Mouse (Mus musculus) MEL (cell line): ENCODE measurements around the gene Adarb1.

Source experiments
- CTCF ChIP-seq, 3 experiments: IDR thresholded peaks in 2 of 3; conservative IDR thresholded peaks in 1 of 3; 2 replicates each; pipeline ENCODE4 v1.5.1; 2011 to 2012; ENCODE audit warnings: low read length in 3 of 3, low read depth in 2 of 3, mild to moderate bottlenecking in 2 of 3, improper control_type of control experiment in 1 of 3, inconsistent platforms in 1 of 3, mixed read lengths in 1 of 3, moderate library complexity in 1 of 3; ENCODE audit not compliant: control insufficient read depth in 1 of 3, insufficient read depth in 1 of 3, poor library complexity in 1 of 3, severe bottlenecking in 1 of 3
- EP300 ChIP-seq, 2 experiments: IDR thresholded peaks; 2 replicates each; pipeline ENCODE4 v1.6.1; 2011; ENCODE audit warnings: improper control_type of control experiment in 2 of 2, low read length in 2 of 2, low read depth in 1 of 2, mild to moderate bottlenecking in 1 of 2
- GABPA ChIP-seq: IDR thresholded peaks from 2 replicates; pipeline ENCODE4 v1.6.1; 2012; ENCODE audit warnings: low read depth, mild to moderate bottlenecking, inconsistent platforms, low read length, improper control_type of control experiment, moderate library complexity
- KAT2A ChIP-seq: conservative IDR thresholded peaks from 2 replicates; pipeline ENCODE4 v1.6.1; 2012; ENCODE audit warnings: low read depth, low read length, improper control_type of control experiment, inconsistent platforms
- MAFK ChIP-seq: IDR thresholded peaks from 2 replicates; pipeline ENCODE4 v1.6.1; 2011; ENCODE audit warnings: low read depth, mild to moderate bottlenecking, low read length, improper control_type of control experiment, borderline replicate concordance
- MXI1 ChIP-seq: IDR thresholded peaks from 2 replicates; pipeline ENCODE4 v1.6.1; 2011; ENCODE audit warnings: mild to moderate bottlenecking, low read depth, low read length, improper control_type of control experiment
- NRF1 ChIP-seq: IDR thresholded peaks from 2 replicates; pipeline ENCODE4 v1.6.1; 2014; ENCODE audit warnings: low read depth, mild to moderate bottlenecking, inconsistent platforms, low read length, improper control_type of control experiment, moderate library complexity; ENCODE audit not compliant: poor library complexity, insufficient read depth, severe bottlenecking
- POLR2A ChIP-seq, 2 experiments: IDR thresholded peaks; 2 replicates each; pipeline ENCODE4 v1.6.1; 2011 to 2012; ENCODE audit warnings: low read length in 2 of 2, mild to moderate bottlenecking in 2 of 2, control low read depth in 1 of 2, improper control_type of control experiment in 1 of 2, low read depth in 1 of 2, moderate library complexity in 1 of 2; ENCODE audit not compliant: control insufficient read depth in 1 of 2, insufficient read depth in 1 of 2, poor library complexity in 1 of 2
- POLR2AphosphoS5 ChIP-seq: IDR thresholded peaks from 2 replicates; pipeline ENCODE4 v1.6.1; 2012; ENCODE audit warnings: low read depth, borderline replicate concordance, mild to moderate bottlenecking, inconsistent platforms, low read length, moderate library complexity, mixed read lengths
- USF1 ChIP-seq: IDR thresholded peaks from 2 replicates; pipeline ENCODE4 v1.6.1; 2014; ENCODE audit warnings: low read depth, mild to moderate bottlenecking, inconsistent platforms, low read length, improper control_type of control experiment, moderate library complexity
- ZKSCAN1 ChIP-seq: IDR thresholded peaks from 2 replicates; pipeline ENCODE4 v1.6.1; 2012; ENCODE audit warnings: low read depth, mild to moderate bottlenecking, inconsistent platforms, low read length, improper control_type of control experiment, moderate library complexity
- ZNF384 ChIP-seq: IDR thresholded peaks from 2 replicates; pipeline ENCODE4 v1.6.1; 2012; ENCODE audit warnings: low read depth, mild to moderate bottlenecking, inconsistent platforms, low read length, improper control_type of control experiment

- TF ChIP-seq EP300 (IDR thresholded peaks at IDR 0.05; ENCODE audit: low read depth in 1 of 2, low read length in 2 of 2) (no peak), CTCF (IDR thresholded peaks at IDR 0.05 in 2 of 3, conservative IDR thresholded peaks at IDR 0.05 in 1 of 3; ENCODE audit: control insufficient read depth in 1 of 3, insufficient read depth in 1 of 3, low read depth in 2 of 3, low read length in 3 of 3, poor library complexity in 1 of 3, severe bottlenecking in 1 of 3) (no peak), NRF1 (no peak), ZNF384 (no peak), POLR2A (IDR thresholded peaks at IDR 0.05; ENCODE audit: control insufficient read depth in 1 of 2, insufficient read depth in 1 of 2, low read depth in 1 of 2, low read length in 2 of 2, poor library complexity in 1 of 2) (no peak), KAT2A (no peak), MAFK (no peak), MXI1 (no peak), USF1 (no peak), POLR2AphosphoS5 (no peak), GABPA (no peak), ZKSCAN1 (no peak)
Observed at GRCm38 (mm10) chr10:77374407-77374806, 43.7 kb downstream of the Adarb1 start.
